Mouse (Mus musculus) gastrocnemius, postnatal 36 days (tissue): ENCODE measurements at regions not wholly inside any gene's neighbourhood (a gene's known extent, or its start where the extent isn't known, plus 50 kb on each side); places are given as distances from the start of the nearest gene placed in this dataset.

Experiments
- DNase-seq, 2 experiments: peaks; one replicate each; pipeline ENCODE4 v3.0.0; 2022
- intact Hi-C: fragments of 180-260 bp; cut with DNase I; formaldehyde crosslinking; loops from one replicate; pipeline ENCODE4 v1.15.1; 2025

GRCm38 (mm10) chr10:116654091-116654490 lies 72.8 kb upstream of the Cnot2 start:
- intact Hi-C loops: no loop called here

GRCm38 (mm10) chr10:116653511-116653945 lies 72.2 kb upstream of the Cnot2 start:
- no peak for DNase-seq
- intact Hi-C loops: no loop called here

More at GRCm38 (mm10) chr10:116654091-116654490, 72.8 kb upstream of the Cnot2 start:
- DNase-seq: no peak

- intact Hi-C loops: no loop called here
- no peak for DNase-seq
Measured at GRCm38 (mm10) chr10:116649287-116649686, 68.0 kb upstream of the Cnot2 start.

GRCm38 (mm10) chr10:116646035-116646434 lies 64.7 kb upstream of the Cnot2 start:
- DNase-seq: no peak
- intact Hi-C loops: no loop called here

GRCm38 (mm10) chr10:116645631-116646030 lies 64.3 kb upstream of the Cnot2 start:
- no peak for DNase-seq
- intact Hi-C loops: no loop called here

- intact Hi-C loops: no loop called here
- DNase-seq: no peak
Measured at GRCm38 (mm10) chr10:116645108-116645507, 63.8 kb upstream of the Cnot2 start.
